Mouse (Mus musculus) cerebellum, adult 8-10 months (tissue): Measurements from ENCODE around the gene Snd1.
"Not testable (repeated sequence)": the region's sequence is repeated elsewhere in the genome, so short reads cannot be mapped to it uniquely, and the experiment has no call there.

Source experiments
- DNase-seq: peaks from one replicate; pipeline ENCODE4 v3.0.0; 2022

Gene Snd1

DNA sequence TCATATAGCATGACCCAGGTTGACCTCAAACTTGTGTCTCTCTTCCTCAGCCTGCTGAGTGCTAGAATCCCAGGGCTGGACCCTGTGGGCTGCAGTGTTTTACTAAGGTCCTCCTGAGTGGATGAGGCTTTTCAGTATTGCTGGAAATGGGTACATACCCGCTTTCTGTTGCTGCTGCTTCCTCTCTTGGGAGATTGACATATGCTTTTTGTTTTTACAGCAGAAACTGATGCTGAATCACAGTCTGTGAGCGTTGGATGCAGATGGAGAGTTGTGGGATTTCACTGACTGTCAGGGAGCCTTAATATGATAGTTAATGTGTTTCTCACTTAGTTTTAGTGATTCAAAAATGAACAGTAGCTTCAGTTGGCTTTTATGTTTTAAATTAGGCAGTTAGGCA, 11.5 kb downstream of the Snd1 start:
- no peak for DNase-seq

DNA sequence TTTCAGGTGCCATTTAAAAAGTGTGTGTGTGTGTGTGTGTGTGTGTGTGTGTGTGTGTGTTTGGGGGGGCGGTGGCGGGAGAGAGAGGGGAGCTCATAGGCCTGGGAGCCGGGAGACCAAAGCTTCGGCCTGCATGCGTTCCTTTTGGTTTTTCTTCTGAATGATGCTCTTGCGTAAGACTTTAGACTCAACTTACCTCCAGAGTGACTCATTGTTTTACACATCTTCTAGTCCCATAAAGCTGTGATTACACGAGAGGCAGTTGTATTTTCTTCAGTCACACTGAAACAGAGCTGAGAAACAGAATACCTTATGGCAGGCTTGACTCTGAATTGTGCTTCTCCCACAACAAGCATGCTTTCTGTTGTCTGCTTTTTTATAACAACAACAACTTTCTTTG, 12.0 kb downstream of the Snd1 start:
- DNase-seq: no peak

DNA sequence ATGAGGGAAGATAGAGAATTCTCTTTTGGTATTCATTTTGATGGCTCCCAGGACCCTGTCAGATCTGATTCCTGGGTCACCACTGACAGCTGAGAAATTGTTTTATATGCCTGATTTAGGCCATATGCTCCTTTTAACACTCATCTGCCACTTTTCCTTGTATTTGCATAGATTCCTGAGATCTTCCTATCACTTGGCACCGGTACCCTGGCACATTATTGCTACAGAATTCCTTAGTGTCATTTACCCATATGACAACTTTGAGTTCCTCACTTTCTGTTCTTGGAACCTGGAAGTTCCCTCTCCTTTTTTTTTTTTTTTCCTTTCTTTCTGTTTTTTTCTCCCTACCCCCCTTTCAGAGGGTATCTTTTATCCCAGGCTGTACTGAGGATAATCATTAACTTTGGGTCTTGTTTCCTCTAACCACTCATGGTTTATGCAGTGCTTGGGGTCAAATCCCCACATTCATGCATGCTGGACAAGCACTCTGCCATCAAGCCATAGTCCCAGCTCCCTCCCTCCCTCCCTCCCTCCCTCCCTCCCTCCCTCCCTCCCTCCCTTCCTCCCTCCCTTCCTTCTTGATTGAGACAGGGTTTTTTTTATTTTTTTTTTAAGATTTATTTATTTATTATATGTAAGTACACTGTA, 13.4 kb downstream of the Snd1 start:
- no peak for DNase-seq

DNA sequence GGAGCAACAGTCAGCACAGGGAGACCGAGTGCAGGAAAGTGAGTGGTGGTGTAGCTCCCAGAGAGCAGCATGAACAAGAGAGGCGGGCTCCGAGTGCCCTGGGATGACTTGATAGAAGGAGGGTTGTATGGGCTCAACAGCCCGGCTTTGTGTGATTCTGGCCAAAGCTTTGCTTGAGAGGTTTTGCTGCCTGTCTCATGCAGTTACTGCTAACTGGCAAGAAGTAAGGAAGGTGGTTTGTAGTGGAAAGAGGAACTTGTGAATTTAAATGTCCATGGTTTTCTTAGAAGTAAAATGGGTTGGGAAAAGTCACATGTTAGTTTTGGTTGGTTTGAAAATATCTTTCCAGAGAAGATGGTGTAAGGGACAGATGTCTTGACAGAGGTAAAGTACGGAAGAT, 15.7 kb downstream of the Snd1 start:
- no peak for DNase-seq

DNA sequence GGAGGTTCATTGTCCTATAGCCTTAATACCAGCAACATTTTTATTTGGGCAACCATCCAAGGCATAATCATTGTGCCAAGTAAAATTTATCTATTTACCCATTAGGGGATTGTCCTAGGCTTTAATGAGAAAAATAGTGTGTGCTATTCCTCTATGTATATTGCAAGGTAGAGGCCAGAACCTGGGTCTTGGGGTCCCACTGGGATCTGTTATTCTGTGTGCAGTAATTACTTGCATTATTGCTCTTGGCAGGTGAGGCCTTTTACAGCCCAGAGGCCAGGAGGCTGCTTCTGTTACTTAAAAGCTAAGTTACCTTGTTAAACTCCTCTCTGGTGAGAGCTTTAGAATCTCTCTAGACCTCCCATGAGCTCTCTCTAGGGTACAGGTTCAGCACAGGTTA, 16.3 kb downstream of the Snd1 start:
- DNase-seq: no peak

DNA sequence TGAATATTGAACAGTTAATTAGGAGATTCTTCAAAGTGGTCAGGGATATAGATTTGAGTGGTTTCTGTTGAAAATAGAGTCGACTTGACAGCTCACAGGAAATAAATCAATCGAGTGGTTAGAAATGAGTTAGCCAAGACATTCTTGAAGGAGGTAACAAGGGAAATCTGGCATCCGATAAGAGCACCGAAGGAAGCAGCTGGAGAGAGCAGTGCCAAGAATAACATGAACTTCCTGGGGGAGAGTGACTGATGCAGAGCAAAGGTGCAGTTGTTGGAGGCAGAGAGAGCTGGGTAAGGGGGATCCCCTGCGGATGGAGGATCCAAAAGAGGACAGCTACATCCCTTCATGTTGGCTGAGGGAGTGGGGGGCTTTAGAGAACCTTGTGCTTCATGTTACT, 22.9 kb downstream of the Snd1 start:
- no peak for DNase-seq

DNA sequence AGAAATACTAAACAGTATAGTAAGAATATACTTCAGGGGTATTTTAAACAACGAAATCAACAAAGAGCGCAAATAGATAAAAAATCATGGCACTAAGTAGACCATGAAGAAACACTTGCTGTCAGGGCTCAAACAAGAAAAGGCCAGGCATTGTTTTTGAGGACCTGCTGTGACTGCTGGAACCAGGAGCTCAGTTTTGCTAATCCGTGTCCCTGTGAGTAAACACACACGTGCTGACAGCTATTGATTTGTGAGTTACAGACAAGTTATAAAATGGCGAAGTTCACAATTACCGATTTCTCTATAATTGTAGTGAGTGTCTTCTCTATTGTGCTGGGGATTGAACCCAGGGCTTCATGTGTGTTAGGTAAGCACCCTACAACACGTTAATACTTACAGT, 27.6 kb downstream of the Snd1 start:
- no peak for DNase-seq

DNA sequence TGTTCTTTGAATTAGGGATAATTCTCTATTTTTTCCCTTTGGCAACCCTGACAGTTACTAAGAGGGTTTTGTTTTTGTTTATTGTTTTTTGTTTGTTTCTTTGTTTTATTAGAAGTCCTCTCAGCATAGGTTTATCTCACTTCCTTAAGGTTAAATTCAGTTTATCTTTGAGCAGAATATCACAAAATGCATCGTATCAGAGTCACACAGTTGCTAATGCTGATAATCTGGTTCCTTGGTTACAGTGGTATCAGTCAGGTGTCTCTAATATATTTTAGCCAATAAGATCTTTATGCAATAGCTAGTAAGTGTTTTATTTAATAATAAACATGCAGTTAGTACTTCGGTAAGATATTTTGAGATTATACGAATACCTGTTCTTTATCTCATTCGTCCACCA, 28.2 kb downstream of the Snd1 start:
- no peak for DNase-seq

DNA sequence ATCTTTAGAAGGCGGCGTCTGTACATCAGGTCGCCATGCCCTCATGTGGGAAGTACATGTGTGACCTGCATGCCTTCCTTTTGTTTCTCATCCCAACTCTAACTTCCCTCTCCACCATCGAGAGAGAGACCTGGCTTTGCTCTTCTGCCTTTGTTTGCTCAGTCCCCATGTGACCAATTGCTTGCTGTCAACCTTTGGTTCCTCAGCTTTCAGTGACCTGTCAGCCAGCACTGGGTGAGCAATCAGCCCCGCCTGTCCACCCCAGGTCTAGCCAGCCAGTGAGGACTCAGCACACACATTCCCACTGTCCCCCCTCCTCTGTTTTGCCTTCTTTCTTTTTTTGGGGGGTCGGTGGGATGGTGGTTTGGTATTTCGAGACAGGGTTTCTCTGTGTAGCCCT, 29.7 kb downstream of the Snd1 start:
- no peak for DNase-seq

DNA sequence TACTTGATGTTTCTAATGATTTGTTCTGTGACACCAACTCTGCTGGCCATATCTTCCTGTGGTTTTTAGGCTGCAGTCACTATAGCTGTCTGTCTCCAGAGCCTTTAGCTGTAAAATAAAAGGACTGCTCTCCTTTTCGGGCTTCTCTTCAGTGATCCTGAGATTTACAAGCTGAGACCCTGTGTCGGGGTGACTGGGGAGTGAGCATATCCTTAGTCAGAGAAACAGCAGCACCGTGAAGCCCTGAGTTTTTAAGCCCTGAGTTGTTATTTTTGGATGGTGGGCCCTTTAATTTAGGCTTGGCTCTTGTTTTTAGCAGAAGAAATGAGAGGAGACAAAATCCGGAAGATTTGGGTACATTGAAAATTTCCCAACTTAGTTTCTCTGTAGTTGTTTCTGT, 32.8 kb downstream of the Snd1 start:
- no peak for DNase-seq

DNA sequence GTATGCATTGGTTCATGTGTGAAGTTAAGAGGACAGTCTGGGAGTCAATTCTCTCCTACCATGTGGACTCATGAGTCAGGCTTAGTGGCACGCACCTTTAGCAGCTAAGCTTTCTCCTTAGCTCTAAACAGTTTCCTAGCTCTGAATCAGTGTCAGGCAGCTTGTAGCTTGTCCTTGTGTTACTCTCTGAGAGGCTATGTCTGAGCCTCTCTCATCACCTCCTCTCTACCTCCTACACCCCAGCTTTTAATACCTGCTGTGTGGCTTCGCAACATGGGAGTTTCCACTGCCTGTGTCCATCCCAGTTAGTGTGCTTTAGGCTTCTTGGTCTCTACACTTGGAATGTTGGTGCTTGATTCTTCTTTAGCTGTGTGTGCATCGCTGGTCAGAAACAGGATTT, 39.3 kb downstream of the Snd1 start:
- DNase-seq: no peak

DNA sequence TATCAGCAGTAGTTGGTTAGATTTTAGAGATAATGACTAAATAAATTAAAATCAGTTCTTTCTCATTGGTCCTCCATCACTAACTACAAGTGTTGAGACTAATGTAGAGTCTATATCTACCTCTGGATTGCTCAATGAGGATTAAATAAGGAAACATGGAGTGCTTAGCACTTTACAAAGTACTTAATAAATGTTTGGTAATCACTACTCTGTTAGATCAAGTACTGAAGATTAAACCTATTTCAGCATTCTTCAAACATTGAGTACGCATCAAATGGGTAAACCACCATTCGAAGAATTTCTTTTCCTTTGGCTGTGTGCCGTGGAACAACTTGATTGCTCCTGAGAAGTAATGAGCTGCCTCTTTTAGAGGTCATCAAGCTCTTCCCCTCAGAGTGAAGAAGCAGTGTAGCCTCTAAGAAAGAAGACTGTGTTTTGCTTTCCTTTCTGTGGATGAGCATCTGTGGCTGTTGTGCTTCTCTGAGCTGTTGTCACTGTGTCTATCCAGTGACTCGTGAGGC, 40.0 kb downstream of the Snd1 start:
- DNase-seq: no peak

DNA sequence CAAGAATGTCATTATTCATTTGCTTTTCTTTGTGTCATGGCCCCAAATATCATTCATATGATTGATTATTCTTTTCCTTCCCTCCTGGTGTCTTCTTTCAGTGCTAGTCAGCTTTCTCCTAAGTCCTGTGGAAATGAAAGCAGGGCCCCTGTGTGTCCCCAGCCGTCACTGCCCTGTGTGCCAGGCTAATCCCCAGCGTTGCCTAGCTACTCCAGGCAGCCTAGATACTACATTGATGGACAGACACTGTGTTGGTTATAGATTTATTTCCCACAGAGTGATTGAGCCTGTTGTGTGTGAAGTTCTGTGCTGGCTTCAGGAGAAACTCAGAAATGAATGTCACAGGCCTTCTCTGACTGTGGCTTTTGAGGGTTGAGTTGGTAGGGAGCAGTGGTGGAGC, 41.7 kb downstream of the Snd1 start:
- no peak for DNase-seq

DNA sequence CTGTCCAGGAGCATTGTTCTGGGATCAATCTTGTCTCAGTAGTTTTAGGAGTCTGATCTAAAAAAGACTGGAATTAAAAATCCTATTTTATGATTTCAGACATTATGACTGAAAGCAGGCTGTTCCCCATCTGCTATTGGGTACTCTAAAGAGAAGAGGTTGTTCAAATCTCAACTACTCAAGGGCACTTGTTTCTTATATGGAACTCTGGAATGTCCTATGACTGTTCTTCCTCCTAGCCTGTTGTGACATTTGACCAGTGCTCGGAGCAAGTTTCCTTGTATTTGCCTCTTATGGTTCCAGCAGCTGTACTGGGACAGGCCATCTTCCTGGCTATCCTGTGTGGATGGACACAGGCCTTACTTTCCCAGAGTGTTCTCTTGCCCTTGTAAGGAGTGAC, 42.1 kb downstream of the Snd1 start:
- no peak for DNase-seq

DNA sequence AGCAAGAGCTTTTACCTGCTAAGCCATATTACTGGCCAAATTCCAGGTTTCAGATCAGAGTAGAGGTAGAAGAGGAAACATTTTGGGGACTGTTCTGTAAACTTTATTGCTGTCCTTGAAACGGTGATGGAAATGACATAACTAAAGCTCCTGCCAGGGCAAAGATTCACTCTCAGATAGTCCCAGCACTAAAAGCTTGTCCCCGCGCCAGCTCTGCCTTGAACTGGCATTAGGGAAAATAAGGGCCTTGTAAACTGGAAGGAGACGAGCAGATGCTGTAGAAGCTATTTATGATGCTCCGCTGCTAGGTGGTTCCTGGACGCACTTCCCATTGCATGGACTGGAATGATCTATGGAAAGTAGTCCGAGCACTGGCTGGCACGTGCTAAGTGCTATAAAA, 44.5 kb downstream of the Snd1 start:
- DNase-seq: no peak

DNA sequence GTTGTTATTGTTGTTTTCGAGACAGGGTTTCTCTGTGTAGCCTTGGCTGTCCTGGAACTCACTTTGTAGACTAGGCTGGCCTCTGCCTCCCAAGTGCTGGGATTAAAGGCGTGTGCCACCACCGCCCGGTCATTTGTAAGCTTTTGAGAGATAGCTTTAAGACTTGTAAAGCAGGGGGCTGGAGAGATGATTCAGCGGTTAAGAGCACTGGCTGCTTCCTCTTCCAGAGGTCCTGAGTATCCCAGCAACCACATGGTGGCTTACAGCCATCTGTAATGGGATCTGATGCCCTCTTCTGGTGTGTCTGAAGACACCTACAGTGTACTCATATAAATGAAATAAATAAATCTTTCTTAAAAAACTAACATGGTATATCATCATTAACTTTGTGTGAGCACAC, 45.8 kb downstream of the Snd1 start:
- not testable (repeated sequence) for DNase-seq

DNA sequence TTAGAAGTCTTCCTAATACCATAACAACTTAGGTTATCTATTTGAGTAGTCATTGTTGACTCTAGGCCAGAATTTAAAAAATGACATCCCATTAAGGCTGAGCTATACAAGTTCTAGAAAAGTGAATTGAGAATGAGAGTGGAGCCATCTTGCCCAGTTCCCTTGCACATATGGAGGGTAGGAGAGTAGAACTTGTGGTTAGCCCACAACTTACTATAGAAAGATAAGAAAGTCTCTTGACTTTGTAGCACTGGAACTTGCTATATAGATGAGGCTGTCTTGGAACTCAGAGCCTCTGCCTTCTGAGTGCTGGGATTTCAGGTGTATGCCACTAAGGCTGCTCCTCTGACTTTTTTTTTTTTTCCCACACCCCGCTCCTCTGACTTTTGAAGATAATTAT, 46.5 kb downstream of the Snd1 start:
- DNase-seq: no peak

DNA sequence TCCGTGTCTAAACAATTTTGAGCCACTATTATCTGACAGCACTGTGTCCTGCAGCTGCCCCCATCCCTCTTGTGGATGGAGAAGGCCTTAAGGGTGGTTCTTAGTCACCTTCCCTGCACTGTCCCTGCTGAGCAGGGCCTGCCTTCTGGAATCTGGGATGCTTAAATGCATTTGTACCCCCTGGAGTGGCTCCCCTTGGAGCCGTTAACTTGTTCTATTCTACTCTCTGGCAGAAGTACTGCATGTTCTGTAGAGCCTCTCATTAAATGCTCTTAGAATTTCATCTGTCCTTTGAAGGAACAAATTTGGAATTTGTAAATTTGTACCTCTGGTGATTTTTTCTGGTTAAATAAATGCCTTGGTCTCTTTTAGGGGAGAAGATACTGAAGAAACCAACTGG, 50.6 kb downstream of the Snd1 start:
- no peak for DNase-seq

DNA sequence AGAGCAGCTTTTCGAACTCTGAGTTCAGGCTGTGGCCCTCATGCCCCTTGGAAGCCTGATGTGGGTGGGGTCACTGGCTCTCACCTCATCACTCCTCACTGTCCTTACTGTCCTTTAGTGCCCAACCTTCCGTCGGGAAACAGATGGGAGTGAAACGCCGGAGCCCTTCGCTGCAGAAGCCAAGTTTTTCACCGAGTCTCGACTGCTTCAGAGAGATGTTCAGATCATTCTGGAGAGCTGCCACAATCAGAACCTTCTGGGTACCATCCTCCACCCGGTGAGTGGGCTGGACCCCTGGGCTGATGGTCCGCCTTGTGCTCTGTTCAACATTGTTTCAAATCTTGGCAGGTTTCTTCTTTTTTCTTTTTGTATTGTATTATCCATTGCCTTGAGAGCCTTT, 52.5 kb downstream of the Snd1 start:
- no peak for DNase-seq

DNA sequence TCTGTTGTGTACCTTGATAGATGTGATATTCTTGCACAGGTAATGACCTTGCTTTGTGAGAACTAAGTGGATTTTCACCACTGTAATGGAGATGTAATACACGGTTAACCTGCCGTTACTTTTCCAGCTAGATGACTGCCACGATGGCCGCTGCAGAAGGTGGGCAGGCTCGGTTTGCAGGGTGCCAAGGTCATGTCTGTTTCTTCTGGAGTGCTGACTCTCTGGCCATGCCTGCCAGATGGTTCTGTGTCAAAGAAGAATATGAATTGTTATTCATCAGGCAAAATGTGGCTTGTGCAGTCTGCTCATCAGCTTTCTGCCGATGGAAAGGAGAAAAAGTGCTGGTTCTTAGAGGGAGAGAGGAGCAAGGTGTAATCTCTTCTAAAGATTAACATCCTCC, 53.3 kb downstream of the Snd1 start:
- no peak for DNase-seq

DNA sequence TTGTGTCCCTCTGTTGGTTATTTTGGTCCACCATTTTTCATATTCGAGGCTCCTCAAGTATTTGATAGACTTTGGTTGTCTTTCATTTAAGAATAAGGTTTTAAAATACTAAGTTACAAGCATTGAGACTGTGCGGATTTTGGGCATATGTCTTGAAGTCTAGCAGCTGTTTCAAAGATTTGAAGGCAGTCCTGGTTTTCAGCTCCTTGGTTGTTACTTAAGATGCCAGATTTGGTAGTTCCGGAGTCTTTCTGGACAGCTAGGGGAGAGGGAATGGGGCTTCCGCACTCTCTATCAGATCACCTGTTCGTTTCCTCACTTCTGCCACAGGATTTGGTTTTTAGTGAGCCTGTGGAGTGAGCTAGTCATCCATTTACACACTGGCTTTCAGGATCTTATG, 61.5 kb downstream of the Snd1 start:
- no peak for DNase-seq

DNA sequence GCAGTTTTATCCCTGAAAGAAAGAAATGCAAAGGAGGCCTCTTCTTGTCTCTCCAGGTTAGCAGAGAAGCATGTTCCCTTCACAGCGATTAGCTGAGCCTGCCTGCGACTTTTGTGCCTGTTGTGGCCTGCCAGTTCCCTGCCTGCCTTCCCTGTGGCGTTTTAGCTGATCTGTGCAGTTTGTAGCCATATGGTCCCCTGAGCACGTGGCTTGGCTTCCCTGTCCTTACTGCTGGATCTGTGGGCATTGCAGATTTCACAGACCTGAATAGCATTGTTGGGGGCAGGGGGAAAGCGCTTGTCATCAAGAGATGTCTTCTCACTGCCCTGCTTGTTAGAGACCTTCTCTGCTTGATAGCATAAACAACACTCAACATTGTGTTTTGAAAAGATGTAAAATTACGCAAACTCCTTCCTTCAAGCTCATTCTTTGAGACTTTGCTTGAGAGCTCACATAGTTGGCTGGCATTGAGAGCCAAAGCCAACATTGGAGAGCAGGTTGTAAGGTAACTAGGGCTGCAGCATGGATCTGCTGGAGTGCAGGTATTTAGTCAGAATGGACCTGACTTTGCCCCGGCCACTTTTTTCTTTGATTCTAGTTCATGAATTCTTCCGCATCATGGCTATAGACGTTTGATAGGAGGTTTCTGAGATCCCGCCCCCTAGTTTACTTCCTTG, 63.0 kb downstream of the Snd1 start:
- DNase-seq: peak; percentile 93

DNA sequence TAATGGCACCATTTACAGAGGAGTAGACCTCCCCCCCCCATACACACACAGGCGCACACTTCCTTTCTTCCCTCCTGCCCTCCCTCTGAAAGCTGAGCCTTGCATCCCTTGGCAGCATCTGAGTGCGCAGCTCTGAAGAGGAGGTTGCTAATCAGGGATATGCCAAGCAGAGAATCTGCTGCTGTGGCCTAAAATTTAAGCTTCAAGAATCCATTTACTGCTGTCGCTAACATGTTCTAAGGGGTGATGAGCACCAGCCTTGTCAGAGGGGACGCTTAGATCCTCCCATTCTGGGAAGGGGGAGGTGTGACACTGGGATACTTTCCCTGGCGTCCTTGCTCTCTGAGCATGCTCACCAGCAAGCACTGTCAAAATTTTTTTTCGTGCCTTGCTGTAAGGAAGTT, 67.4 kb downstream of the Snd1 start:
- no peak for DNase-seq

DNA sequence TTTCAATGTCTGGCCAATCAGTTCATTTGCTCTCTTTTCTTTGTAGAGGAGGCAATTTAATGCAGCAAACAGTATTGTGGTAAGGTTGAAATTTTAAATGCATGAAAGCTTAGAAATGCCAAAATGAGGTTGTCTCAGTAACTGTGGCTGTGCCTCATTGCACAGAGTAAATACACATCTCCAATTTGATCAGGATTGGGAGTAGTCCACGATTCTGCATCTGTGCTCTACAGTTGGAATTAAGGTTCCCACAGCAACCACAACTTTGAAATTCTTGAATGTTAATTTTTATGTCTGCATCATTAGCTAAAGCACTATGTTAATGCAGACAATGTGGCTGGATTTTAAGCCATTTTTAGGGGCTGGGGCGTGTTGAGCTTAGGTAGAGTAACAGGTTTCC, 72.0 kb downstream of the Snd1 start:
- DNase-seq: no peak

DNA sequence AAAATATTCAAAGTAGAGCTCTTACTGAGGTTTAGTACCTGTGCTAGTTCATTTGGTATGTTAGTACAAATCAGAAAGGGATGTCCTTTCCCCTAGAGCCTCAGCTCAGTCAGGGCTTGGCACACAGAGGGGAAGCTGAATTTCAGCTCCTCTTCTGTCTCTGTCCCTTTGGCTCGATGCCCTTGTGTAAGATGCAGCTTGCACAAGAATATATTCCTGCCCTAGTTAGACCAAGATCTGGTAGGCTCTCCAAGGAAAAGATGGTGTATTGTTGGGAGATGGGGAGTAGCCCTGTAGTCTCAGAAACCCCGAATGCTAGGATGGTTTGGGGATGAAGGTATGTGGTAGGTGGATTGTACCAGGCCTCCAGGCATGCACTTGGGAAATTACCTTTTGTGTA, 74.4 kb downstream of the Snd1 start:
- peak; percentile 56 for DNase-seq
